Mouse (Mus musculus) limb, embryonic 13.5 days (tissue): Measurements from ENCODE around the gene Lemd2. TPM values are rescaled to one million over a fixed set of nuclear protein-coding genes. Genes with fewer than 3 reads are reported as not detected.
"Not testable (repeated sequence)": the region's sequence is repeated elsewhere in the genome, so short reads cannot be mapped to it uniquely, and the experiment has no call there.

Experiments used
- ATAC-seq: fragments of 200-750 bp; cut with Nextera tagmentation; 2 replicates; pipeline ENCODE4 v1.8.0; 2017; ENCODE audit warnings: low read depth, moderate number of reproducible peaks, moderate TSS enrichment; ENCODE audit not compliant: low FRiP score
- H3K27ac ChIP-seq: fragments of 300-500 bp; sonication (generic); 2 replicates; pipeline ENCODE4 v1.5.1; 2015; ENCODE audit warnings: inconsistent platforms, mild to moderate bottlenecking, moderate library complexity
- H3K27me3 ChIP-seq: fragments of 300-500 bp; sonication (generic); 2 replicates; pipeline ENCODE4 v1.6.1; 2015; ENCODE audit warnings: mild to moderate bottlenecking, inconsistent platforms
- H3K36me3 ChIP-seq: fragments of 300-500 bp; sonication (generic); 2 replicates; pipeline ENCODE4 v1.6.1; 2015; ENCODE audit warnings: inconsistent platforms, mild to moderate bottlenecking, moderate library complexity
- H3K4me1 ChIP-seq: fragments of 300-500 bp; sonication (generic); 2 replicates; pipeline ENCODE4 v1.6.1; 2015; ENCODE audit warnings: inconsistent platforms
- H3K4me2 ChIP-seq: fragments of 300-500 bp; sonication (generic); replicated peaks from 2 replicates; pipeline ENCODE4 v1.6.1; 2015; ENCODE audit warnings: inconsistent platforms, mild to moderate bottlenecking, moderate library complexity
- H3K4me3 ChIP-seq: fragments of 300-500 bp; sonication (generic); 2 replicates; pipeline ENCODE4 v1.5.1; 2015; ENCODE audit warnings: moderate library complexity, mild to moderate bottlenecking, inconsistent platforms
- H3K9ac ChIP-seq: fragments of 300-500 bp; sonication (generic); 2 replicates; pipeline ENCODE4 v1.6.1; 2015; ENCODE audit warnings: mild to moderate bottlenecking, inconsistent platforms
- H3K9me3 ChIP-seq: fragments of 300-500 bp; sonication (generic); 2 replicates; pipeline ENCODE4 v1.6.1; 2016; ENCODE audit warnings: inconsistent platforms
- WGBS: fragments of 180-500 bp; shearing (Covaris S2); methylation state at CpG from one replicate; pipeline ENCODE4 v1.1.7; 2015; 5-methylcytosine and 5-hydroxymethylcytosine counted together
- polyA plus RNA-seq: library from polyadenylated mRNA; unstranded; fragments of >200 nt; fragmentation: Nextera tagmentation; extraction: Ambion mirVana; gene quantifications from 2 replicates; pipeline ENCODE4 v1.2.1, GENCODE M21; 2015

Gene Lemd2
- polyA plus RNA-seq, 1 experiment from 2014 or later: 18.6 TPM

DNA sequence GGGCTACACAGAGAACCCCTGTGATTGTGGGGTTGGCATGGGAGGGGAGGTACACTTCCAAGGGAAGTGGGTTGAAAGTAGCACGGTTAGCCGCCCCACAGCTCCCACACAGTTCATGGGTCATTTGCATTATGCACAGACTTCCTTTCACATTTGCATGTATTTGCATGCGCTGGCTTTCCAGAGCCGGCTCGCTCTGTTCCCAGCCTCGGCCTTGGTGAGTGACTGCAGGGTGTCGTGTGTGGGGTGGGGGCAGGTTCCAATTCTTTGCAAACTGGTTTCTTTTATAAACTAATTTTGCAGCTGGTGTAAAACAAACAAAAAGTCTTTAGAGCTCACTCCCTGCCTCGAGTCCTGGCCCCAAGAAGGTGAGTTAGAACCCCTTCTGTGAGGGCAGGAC, 34.4 kb upstream of the Lemd2 start:
- Histone ChIP-seq H3K4me1 (peaks cover 29% of the 10 kb centered on the region), H3K4me2 (no peak overlapping the region), H3K9ac (no peak overlapping the region), H3K36me3 (no peaks in the 10 kb centered on the region), H3K9me3 (no peaks in the 10 kb centered on the region), H3K27ac (no peak overlapping the region), H3K27me3 (no peaks in the 10 kb centered on the region), H3K4me3 (no peak overlapping the region)
- 47% methylated on average over 8 of the region's 8 CpGs for WGBS
- ATAC-seq: no peak

GRCm38 (mm10) chr17:27237731-27238130, 33.5 kb upstream of the Lemd2 start:
- H3K36me3 ChIP-seq: no peaks in the 10 kb centered on the region
- no peaks in the 10 kb centered on the region for H3K9me3 ChIP-seq
- no peaks in the 10 kb centered on the region for H3K27me3 ChIP-seq
- H3K27ac ChIP-seq: no peak overlapping the region
- no peak overlapping the region for H3K9ac ChIP-seq
- no peak for ATAC-seq
- H3K4me2 ChIP-seq: no peak overlapping the region
- WGBS: 79% methylated on average over 8 of the region's 8 CpGs
- H3K4me3 ChIP-seq: no peak overlapping the region
- H3K4me1 ChIP-seq: peaks cover 28% of the 10 kb centered on the region

- no peak overlapping the region for H3K27ac ChIP-seq
- H3K9ac ChIP-seq: no peak overlapping the region
- no peaks in the 10 kb centered on the region for H3K9me3 ChIP-seq
- H3K27me3 ChIP-seq: peaks cover 13% of the 10 kb centered on the region
- ATAC-seq: no peak
- no peaks in the 10 kb centered on the region for H3K36me3 ChIP-seq
- 79% methylated on average over 7 of the region's 7 CpGs for WGBS
- no peaks in the 10 kb centered on the region for H3K4me1 ChIP-seq
- no peak overlapping the region for H3K4me2 ChIP-seq
- no peak overlapping the region for H3K4me3 ChIP-seq
Measured at GRCm38 (mm10) chr17:27233298-27233697, 29.0 kb upstream of the Lemd2 start.

GRCm38 (mm10) chr17:27232176-27232575, 27.9 kb upstream of the Lemd2 start:
- H3K9me3 ChIP-seq: no peaks in the 10 kb centered on the region
- H3K4me2 ChIP-seq: no peak overlapping the region
- 79% methylated on average over 3 of the region's 3 CpGs for WGBS
- no peak overlapping the region for H3K4me3 ChIP-seq
- no peaks in the 10 kb centered on the region for H3K4me1 ChIP-seq
- no peak for ATAC-seq
- no peaks in the 10 kb centered on the region for H3K36me3 ChIP-seq
- H3K9ac ChIP-seq: no peak overlapping the region
- H3K27ac ChIP-seq: no peak overlapping the region
- peaks cover 19% of the 10 kb centered on the region for H3K27me3 ChIP-seq

- not testable (repeated sequence) for H3K4me1 ChIP-seq, H3K9me3 ChIP-seq, H3K9ac ChIP-seq, H3K4me3 ChIP-seq, H3K4me2 ChIP-seq, H3K27ac ChIP-seq, H3K36me3 ChIP-seq, ATAC-seq
- H3K27me3 ChIP-seq: peaks cover 25% of the 10 kb centered on the region
- 91% methylated on average over 4 of the region's 4 CpGs for WGBS
Measured at GRCm38 (mm10) chr17:27231586-27231985, 27.3 kb upstream of the Lemd2 start.

DNA sequence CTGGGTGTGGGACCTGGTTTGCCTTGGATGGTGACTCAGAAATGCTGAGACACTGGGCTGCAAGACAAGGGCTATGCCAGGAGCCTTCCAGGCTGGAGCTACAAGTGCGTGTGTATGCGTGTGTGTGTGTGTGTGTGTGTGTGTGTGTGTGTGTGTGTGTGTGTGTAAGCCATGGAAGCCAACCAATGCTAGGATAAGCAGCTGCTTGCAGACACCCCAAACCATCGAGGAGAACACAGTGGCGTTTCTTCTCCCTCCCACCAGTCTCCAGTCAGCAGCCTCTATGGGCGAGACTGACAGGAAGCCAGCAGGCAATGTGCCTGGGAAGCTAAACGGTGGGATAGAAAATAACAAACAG, 26.9 kb upstream of the Lemd2 start:
- Histone ChIP-seq H3K4me2 (no peak overlapping the region), H3K27ac (no peak overlapping the region), H3K9ac (no peak overlapping the region), H3K4me1 (no peaks in the 10 kb centered on the region), H3K36me3 (no peaks in the 10 kb centered on the region), H3K9me3 (no peaks in the 10 kb centered on the region), H3K27me3 (peaks cover 26% of the 10 kb centered on the region), H3K4me3 (no peak overlapping the region)
- WGBS: 82% methylated on average over 4 of the region's 6 CpGs
- ATAC-seq: no peak

DNA sequence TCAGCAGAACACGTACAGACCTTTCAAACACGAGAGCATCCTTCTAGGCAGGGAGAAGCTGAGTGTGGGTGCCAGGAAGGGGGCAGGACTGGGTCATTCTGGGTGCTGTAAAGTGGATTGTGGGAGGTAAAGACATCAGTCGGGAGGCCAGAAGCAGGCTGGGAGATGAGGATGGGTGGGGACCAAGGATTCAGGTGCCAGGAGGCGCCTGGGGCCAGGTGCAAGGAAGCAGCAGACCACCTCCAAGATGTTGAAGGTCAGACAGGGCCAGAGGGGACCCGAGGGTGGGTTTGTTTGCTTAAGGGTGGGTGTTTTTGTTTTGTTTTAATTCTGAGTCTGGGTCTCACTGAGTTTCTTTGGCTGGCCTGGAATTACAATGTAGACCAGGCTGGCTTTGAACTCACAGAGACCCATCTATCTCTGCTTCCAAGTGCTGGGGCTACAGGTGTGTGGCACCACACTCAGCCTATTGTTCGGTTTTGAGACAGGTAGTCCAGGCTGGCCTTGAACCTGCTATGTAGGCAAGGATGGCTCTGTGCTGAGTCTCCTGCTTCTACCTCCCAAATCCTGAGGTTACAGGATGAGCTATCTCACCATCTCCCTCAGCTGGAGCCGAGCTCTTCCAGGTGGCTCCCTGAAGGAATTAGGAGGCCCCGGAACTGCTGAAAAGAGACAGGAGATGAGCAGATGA, 26.3 kb upstream of the Lemd2 start:
- H3K27ac ChIP-seq: no peak overlapping the region
- H3K4me2 ChIP-seq: no peak overlapping the region
- no peaks in the 10 kb centered on the region for H3K9me3 ChIP-seq
- no peak overlapping the region for H3K9ac ChIP-seq
- H3K4me1 ChIP-seq: no peaks in the 10 kb centered on the region
- WGBS: 60% methylated on average over 8 of the region's 8 CpGs
- no peak overlapping the region for H3K4me3 ChIP-seq
- H3K27me3 ChIP-seq: peaks cover 26% of the 10 kb centered on the region
- no peaks in the 10 kb centered on the region for H3K36me3 ChIP-seq
- no peak for ATAC-seq

GRCm38 (mm10) chr17:27229710-27230454, 25.6 kb upstream of the Lemd2 start:
- ATAC-seq: no peak
- Histone ChIP-seq H3K9me3 (no peaks in the 10 kb centered on the region), H3K9ac (no peak overlapping the region), H3K27me3 (peaks cover 26% of the 10 kb centered on the region), H3K4me2 (no peak overlapping the region), H3K27ac (no peak overlapping the region), H3K36me3 (no peaks in the 10 kb centered on the region), H3K4me1 (no peaks in the 10 kb centered on the region), H3K4me3 (no peak overlapping the region)
- 36% methylated on average over 14 of the region's 14 CpGs for WGBS

GRCm38 (mm10) chr17:27228216-27228915, 24.1 kb upstream of the Lemd2 start:
- H3K4me3 ChIP-seq: no peak overlapping the region
- H3K27me3 ChIP-seq: peaks cover 26% of the 10 kb centered on the region
- no peak overlapping the region for H3K27ac ChIP-seq
- no peaks in the 10 kb centered on the region for H3K9me3 ChIP-seq
- H3K9ac ChIP-seq: no peak overlapping the region
- 26% methylated on average over 11 of the region's 11 CpGs for WGBS
- no peaks in the 10 kb centered on the region for H3K36me3 ChIP-seq
- no peak overlapping the region for H3K4me2 ChIP-seq
- ATAC-seq: no peak
- no peaks in the 10 kb centered on the region for H3K4me1 ChIP-seq

GRCm38 (mm10) chr17:27227258-27227657, 23.0 kb upstream of the Lemd2 start:
- Histone ChIP-seq H3K4me3 (no peak overlapping the region), H3K36me3 (no peaks in the 10 kb centered on the region), H3K27ac (no peak overlapping the region), H3K9me3 (no peaks in the 10 kb centered on the region), H3K9ac (no peak overlapping the region), H3K27me3 (peaks cover 26% of the 10 kb centered on the region), H3K4me2 (no peak overlapping the region), H3K4me1 (no peaks in the 10 kb centered on the region)
- ATAC-seq: no peak
- 67% methylated on average over 7 of the region's 7 CpGs for WGBS

GRCm38 (mm10) chr17:27226701-27227100, 22.4 kb upstream of the Lemd2 start:
- Histone ChIP-seq H3K27ac (no peak overlapping the region), H3K9me3 (no peaks in the 10 kb centered on the region), H3K4me2 (no peak overlapping the region), H3K27me3 (peaks cover 26% of the 10 kb centered on the region), H3K4me1 (no peaks in the 10 kb centered on the region), H3K4me3 (no peak overlapping the region), H3K36me3 (no peaks in the 10 kb centered on the region), H3K9ac (no peak overlapping the region)
- no peak for ATAC-seq
- WGBS: 34% methylated on average over 3 of the region's 3 CpGs

DNA sequence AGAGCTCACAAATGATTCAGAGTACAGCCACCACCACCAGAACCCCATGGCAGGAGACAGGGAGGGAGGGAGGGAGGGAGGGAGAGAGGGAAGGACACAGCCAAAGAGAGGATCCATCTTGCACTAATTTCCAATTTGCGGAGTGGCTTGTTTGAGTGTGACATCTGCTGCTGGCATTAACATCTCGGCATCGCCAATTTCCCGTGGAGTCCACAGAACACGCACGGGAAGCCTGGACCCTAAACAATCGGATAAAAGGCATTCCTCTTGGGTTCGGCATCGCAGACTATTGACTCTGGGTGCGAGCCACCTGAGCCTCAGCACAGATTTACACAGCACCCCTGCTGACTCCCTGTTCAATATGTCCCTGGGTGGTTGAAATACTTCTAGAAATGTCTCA, 21.5 kb upstream of the Lemd2 start:
- Histone ChIP-seq H3K9me3 (no peaks in the 10 kb centered on the region), H3K4me3 (no peak overlapping the region), H3K36me3 (no peaks in the 10 kb centered on the region), H3K9ac (no peak overlapping the region), H3K4me1 (no peaks in the 10 kb centered on the region), H3K27ac (no peak overlapping the region), H3K27me3 (peaks cover 26% of the 10 kb centered on the region), H3K4me2 (no peak overlapping the region)
- WGBS: 73% methylated on average over 10 of the region's 10 CpGs
- no peak for ATAC-seq
